Mouse (Mus musculus): Measurements from ENCODE around the gene Mon1b. TPM values are rescaled to one million over a fixed set of nuclear protein-coding genes. Genes with fewer than 3 reads are reported as not detected.
A peak's percentile ranks its signal among the peaks of the same experiment; 100 is the strongest.

The Mon1b gene
- polyA plus RNA-seq, 1 experiment, result 10.9 TPM

DNA sequence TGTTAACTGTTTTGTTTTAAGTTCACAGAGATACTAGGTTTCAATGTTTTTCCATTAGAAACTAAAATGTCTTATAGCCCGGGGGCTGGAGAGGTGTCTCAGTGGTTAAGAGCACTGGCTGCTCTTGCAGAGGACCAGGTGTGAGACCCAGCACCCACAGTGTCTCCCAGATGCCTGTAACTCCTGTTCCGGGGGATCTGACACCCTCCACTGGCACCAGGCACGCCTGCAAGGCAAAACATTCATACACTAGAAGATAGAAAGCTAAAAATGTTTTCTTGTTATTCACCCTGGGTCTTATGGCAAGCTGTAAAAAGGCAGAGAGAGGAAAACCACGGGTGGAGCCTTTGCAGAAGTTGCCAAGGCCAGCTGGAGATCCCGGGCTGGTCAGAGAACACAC lies 9.8 kb downstream of the Mon1b start:
- 54% methylated on average over 5 of the region's 5 CpGs for WGBS
- no peak for DNase-seq
- TF ChIP-seq CTCF (IDR thresholded peaks at IDR 0.05; ENCODE audit: insufficient read depth, low read length) (no peak), POLR2A (IDR thresholded peaks at IDR 0.05; ENCODE audit: borderline replicate concordance, extremely low read depth, low read depth, low read length) (no peak)

DNA sequence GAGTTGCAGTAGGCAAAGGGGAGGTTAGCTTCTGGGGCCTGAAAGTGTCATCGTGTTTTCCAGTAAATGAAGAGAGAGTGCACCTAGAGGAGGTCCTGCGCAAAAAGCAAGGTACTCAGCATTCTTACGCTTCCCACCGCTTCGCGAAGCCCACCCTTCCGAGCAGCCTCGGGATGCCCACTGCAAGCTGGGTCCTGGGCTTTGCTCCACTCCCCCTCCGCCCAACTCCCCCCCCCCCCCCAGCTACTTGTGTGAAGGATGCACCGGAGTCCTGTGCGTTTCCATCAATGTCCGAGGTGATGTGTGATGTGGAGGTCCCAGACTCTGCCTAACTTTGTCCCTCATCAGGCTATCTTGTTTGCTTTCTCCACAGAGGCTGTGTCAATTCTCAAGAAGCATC lies 17.1 kb downstream of the Mon1b start:
- WGBS, result 76% methylated on average over 12 of the region's 12 CpGs
- Histone ChIP-seq H3K4me3 (replicated peaks; ENCODE audit: extremely low read depth, low read depth, low read length) (no peak overlapping the region), H3K4me1 (ENCODE audit: control insufficient read depth, insufficient read depth, low read length) (no peaks in the 10 kb centered on the region)
- DNase-seq, result no peak
- TF ChIP-seq POLR2A (IDR thresholded peaks at IDR 0.05; ENCODE audit: borderline replicate concordance, extremely low read depth, low read depth, low read length) (no peak), CTCF (IDR thresholded peaks at IDR 0.05; ENCODE audit: insufficient read depth, low read length) (no peak)

More for the DNA sequence above, 9.8 kb downstream of the Mon1b start:
- Histone ChIP-seq H3K4me3 (replicated peaks; ENCODE audit: extremely low read depth, low read depth, low read length) (no peak overlapping the region), H3K4me1 (ENCODE audit: control insufficient read depth, insufficient read depth, low read length) (no peaks in the 10 kb centered on the region)

DNA sequence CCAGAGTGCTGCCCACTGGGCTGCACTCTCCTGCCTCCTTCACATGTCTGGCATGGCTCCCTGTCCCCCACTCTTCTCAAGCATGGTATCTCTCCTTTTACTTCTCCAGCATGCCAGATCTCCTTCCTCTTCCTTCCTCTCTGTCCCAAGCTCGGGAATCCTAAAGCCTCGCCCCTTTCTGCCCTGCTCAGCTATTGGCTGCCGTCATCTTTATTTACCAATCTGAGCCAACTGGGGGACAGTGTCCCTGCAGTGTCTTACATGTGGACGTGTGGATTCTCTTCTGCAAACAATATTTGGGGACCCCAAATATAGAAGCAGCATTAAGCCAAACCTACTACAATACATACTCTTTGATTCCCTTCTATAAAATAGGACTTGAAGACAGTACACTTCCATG lies 17.8 kb downstream of the Mon1b start:
- DNase-seq, result no peak
- TF ChIP-seq POLR2A (IDR thresholded peaks at IDR 0.05; ENCODE audit: borderline replicate concordance, extremely low read depth, low read depth, low read length), result no peak
- no peak for TF ChIP-seq CTCF (IDR thresholded peaks at IDR 0.05; ENCODE audit: insufficient read depth, low read length)
- Histone ChIP-seq H3K4me3 (replicated peaks; ENCODE audit: extremely low read depth, low read depth, low read length) (no peak overlapping the region), H3K4me1 (ENCODE audit: control insufficient read depth, insufficient read depth, low read length) (no peaks in the 10 kb centered on the region)
- WGBS, result 46% methylated on average over 4 of the region's 4 CpGs

DNA sequence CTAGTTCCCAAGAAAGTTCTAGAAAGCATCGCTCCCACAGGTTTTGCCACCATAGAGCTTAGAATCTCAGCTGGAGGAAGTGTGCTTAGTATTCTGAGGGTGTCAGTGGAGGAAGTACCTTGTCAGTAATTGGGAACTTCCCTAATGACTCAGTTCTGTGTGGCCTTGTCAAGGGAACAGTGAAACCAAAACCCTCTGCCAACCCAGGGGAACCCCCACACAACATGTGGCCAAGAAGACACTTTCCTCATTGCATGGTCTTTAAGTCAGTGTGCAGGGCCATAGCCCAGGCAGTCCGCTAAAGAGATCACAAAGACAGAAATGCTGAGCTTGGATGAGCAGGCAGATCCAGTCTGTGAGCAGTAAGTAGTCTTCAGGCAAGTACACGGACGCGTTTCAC lies 20.8 kb downstream of the Mon1b start:
- H3K4me3 ChIP-seq (replicated peaks; ENCODE audit: extremely low read depth, low read depth, low read length), result no peak overlapping the region
- no peak for TF ChIP-seq CTCF (IDR thresholded peaks at IDR 0.05; ENCODE audit: insufficient read depth, low read length)
- TF ChIP-seq POLR2A (IDR thresholded peaks at IDR 0.05; ENCODE audit: borderline replicate concordance, extremely low read depth, low read depth, low read length), result no peak
- 82% methylated on average over 5 of the region's 5 CpGs for WGBS
- no peak for DNase-seq
- no peaks in the 10 kb centered on the region for H3K4me1 ChIP-seq (ENCODE audit: control insufficient read depth, insufficient read depth, low read length)

DNA sequence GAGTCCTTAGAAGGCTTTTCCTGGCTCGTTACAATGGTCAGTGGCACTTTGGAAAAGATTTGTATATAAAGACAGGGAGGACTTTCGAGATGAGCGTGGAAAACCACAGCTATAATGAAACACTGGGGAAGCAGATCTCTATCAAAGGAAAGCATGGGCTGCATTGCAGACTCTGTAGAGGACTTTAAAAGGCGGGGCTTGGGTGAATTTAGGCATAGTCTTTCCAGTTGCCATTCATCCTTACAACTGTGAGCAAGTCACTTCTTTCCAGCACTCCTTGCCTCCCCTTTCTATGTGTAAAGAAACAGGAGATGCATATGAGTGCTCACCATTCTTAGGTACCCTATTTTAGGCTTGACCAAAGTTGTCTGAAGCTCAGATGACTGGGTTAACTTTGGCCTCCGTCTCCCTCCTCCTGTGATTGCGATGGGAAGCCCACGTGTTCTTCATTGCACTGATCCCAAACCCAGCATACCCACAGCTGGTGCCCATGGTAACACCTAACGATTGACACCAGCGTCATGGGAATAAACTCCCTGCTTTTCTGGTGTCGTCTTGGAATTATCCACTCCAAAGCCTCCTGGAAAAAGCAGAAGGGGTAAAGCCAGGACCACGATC lies 21.4 kb downstream of the Mon1b start:
- TF ChIP-seq POLR2A (IDR thresholded peaks at IDR 0.05; ENCODE audit: borderline replicate concordance, extremely low read depth, low read depth, low read length) (no peak), CTCF (IDR thresholded peaks at IDR 0.05; ENCODE audit: insufficient read depth, low read length) (no peak)
- no peak for DNase-seq
- WGBS, result 79% methylated on average over 11 of the region's 11 CpGs
- no peak overlapping the region for H3K4me3 ChIP-seq (replicated peaks; ENCODE audit: extremely low read depth, low read depth, low read length)
- H3K4me1 ChIP-seq (ENCODE audit: control insufficient read depth, insufficient read depth, low read length), result no peaks in the 10 kb centered on the region

DNA sequence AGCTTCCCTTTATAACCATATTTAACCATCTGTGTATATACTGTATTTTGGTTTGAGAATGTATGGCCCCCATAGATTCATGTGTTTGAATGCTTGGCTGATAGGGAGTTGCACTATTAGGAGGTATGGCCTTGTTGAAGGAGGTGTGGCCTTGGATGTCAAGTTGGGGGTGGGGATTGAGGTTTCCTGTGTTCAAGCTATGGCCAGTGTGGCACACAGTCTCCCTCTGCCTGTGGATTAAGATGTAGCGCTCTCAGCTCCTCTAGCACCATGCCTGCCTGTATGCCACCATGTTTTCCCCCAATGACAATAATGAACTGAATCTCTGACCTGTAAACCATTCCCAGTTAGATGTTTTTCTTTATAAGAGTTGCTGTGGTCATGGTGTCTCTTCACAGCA lies 24.7 kb downstream of the Mon1b start:
- 100% methylated on average over 1 of the region's 1 CpGs for WGBS
- TF ChIP-seq POLR2A (IDR thresholded peaks at IDR 0.05; ENCODE audit: borderline replicate concordance, extremely low read depth, low read depth, low read length), result no peak
- TF ChIP-seq CTCF (IDR thresholded peaks at IDR 0.05; ENCODE audit: insufficient read depth, low read length), result no peak
- H3K4me1 ChIP-seq (ENCODE audit: control insufficient read depth, insufficient read depth, low read length), result no peaks in the 10 kb centered on the region
- no peak for DNase-seq
- no peak overlapping the region for H3K4me3 ChIP-seq (replicated peaks; ENCODE audit: extremely low read depth, low read depth, low read length)

DNA sequence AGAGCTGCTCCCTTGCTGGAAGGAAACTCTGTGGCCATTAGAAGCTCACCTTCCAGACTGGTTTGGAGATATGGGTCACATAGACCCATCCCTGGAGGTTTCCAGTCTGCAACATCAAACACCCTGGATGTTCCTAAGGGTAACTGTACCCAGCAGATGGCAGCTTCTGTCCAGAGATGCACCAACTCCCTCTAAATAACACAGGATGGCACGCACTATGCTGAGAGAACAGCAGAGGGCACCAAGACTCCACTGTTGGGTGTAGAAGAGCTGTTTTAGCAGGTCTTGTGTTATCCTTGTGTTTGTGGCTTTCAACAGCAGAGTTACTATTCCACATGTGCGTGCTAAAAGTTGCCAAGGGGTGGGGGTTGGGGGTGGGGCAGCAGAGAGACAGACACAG lies 29.2 kb downstream of the Mon1b start:
- H3K4me3 ChIP-seq (replicated peaks; ENCODE audit: extremely low read depth, low read depth, low read length), result no peak overlapping the region
- TF ChIP-seq CTCF (IDR thresholded peaks at IDR 0.05; ENCODE audit: insufficient read depth, low read length) (peak; percentile 87), POLR2A (IDR thresholded peaks at IDR 0.05; ENCODE audit: borderline replicate concordance, extremely low read depth, low read depth, low read length) (no peak)
- peak; percentile 71 for DNase-seq
- no peaks in the 10 kb centered on the region for H3K4me1 ChIP-seq (ENCODE audit: control insufficient read depth, insufficient read depth, low read length)
- 6% methylated on average over 2 of the region's 2 CpGs for WGBS

DNA sequence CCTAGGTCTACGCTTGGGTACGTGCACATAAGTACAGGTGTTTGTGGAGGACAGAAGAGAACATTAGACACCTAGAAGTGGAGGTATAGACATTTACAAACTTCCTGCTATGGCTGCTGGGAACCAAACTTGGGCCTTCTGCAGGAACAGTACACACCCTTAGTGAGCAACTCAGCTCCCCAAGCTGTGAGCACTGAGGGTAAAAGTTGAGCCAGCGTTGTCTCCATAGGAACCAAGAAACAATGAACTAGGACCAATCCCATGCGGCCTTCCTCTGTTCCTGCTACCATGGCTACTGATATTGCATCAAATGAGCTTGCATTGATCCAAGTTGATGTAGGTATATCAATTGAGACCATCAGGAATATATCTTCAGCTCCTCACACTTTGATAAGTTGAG lies 29.6 kb downstream of the Mon1b start:
- WGBS, result 59% methylated on average over 4 of the region's 4 CpGs
- no peak for DNase-seq
- no peak for TF ChIP-seq POLR2A (IDR thresholded peaks at IDR 0.05; ENCODE audit: borderline replicate concordance, extremely low read depth, low read depth, low read length)
- TF ChIP-seq CTCF (IDR thresholded peaks at IDR 0.05; ENCODE audit: insufficient read depth, low read length), result no peak
- Histone ChIP-seq H3K4me1 (ENCODE audit: control insufficient read depth, insufficient read depth, low read length) (no peaks in the 10 kb centered on the region), H3K4me3 (replicated peaks; ENCODE audit: extremely low read depth, low read depth, low read length) (no peak overlapping the region)

DNA sequence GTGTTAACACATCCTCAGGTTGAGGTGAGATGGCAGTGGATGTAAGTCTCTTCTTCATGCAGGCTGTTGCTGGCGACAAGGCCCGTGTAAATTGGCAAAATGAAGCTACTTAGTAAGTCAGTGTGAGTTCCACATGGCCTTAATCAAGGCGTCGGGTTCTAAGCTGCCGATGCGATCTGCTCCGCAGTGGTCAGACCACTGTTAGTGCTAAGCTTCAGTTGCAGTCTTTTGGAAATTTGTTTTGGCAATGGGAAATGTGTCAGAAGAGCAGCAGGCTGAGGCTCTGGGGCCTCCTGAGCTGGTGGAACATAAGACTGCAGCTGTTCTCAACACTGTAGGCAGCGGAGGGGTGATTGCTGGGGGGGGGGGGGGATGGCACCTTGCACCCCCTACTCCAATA lies 30.6 kb downstream of the Mon1b start:
- Histone ChIP-seq H3K4me3 (replicated peaks; ENCODE audit: extremely low read depth, low read depth, low read length) (no peak overlapping the region), H3K4me1 (ENCODE audit: control insufficient read depth, insufficient read depth, low read length) (no peaks in the 10 kb centered on the region)
- 80% methylated on average over 8 of the region's 8 CpGs for WGBS
- DNase-seq, result no peak
- TF ChIP-seq POLR2A (IDR thresholded peaks at IDR 0.05; ENCODE audit: borderline replicate concordance, extremely low read depth, low read depth, low read length) (no peak), CTCF (IDR thresholded peaks at IDR 0.05; ENCODE audit: insufficient read depth, low read length) (no peak)

DNA sequence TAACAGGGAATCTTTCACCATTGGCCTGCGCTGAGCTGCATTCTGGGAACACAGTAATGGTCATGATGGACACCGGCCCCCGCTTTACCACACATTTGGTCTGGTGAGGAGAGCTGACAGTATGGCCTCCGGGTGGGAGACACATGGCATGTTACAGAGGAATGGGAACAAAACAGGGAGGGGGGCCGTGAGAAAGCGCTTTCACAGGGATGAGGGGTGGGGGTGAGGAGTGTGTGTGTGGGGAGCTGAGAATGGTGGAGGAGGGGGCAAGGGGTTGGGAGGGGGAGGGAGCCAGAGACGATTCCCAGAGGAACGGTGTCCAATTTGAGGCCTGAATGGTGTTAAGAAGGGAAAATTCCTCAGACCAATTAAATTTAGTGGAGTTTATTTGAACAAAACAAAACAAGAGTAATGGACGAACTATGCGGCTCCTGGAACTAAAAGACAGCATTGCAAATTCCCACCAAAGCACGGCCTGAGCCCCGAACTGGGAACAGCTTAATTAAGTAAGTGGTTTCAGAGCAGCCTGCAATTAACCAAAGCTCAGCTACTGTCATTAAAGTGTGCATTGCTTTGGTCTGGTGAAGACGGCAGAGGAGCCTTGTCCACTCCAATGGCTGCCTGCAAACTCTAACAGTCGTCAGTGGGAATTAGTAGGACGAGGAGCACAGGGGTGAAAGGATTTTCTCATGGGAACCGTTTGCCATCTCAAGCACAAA lies 31.5 kb downstream of the Mon1b start:
- TF ChIP-seq POLR2A (IDR thresholded peaks at IDR 0.05; ENCODE audit: borderline replicate concordance, extremely low read depth, low read depth, low read length), result no peak
- no peak for TF ChIP-seq CTCF (IDR thresholded peaks at IDR 0.05; ENCODE audit: insufficient read depth, low read length)
- WGBS, result 73% methylated on average over 16 of the region's 16 CpGs
- DNase-seq, result no peak
- no peaks in the 10 kb centered on the region for H3K4me1 ChIP-seq (ENCODE audit: control insufficient read depth, insufficient read depth, low read length)
- no peak overlapping the region for H3K4me3 ChIP-seq (replicated peaks; ENCODE audit: extremely low read depth, low read depth, low read length)

All from lung, adult 2 months (tissue).